Mouse (Mus musculus) embryonic facial prominence, embryonic 10.5 days (tissue): ENCODE measurements around the gene Accs. TPM values are rescaled to one million over a fixed set of nuclear protein-coding genes. Genes with fewer than 3 reads are reported as not detected.
A peak's percentile ranks its signal among the peaks of the same experiment; 100 is the strongest.

Experiments
- DNase-seq: peaks from one replicate; pipeline ENCODE4 v3.0.0-alpha.2; 2017; ENCODE audit warnings: low spot score
- H3K27ac ChIP-seq: fragments of 300-500 bp; sonication (generic); replicated peaks from 2 replicates; pipeline ENCODE4 v1.5.1; 2016; ENCODE audit warnings: mild to moderate bottlenecking
- H3K27me3 ChIP-seq: fragments of 300-500 bp; sonication (generic); replicated peaks from 2 replicates; pipeline ENCODE4 v1.6.1; 2016; ENCODE audit warnings: low read depth, mild to moderate bottlenecking; ENCODE audit not compliant: poor library complexity, severe bottlenecking
- H3K36me3 ChIP-seq: fragments of 300-500 bp; sonication (generic); replicated peaks from 2 replicates; pipeline ENCODE4 v1.6.1; 2016; ENCODE audit warnings: mild to moderate bottlenecking, moderate library complexity
- H3K4me1 ChIP-seq: fragments of 300-500 bp; sonication (generic); 2 replicates; pipeline ENCODE4 v1.6.1; 2016
- H3K4me3 ChIP-seq: fragments of 300-500 bp; sonication (generic); 2 replicates; pipeline ENCODE4 v1.5.1; 2016; ENCODE audit warnings: mild to moderate bottlenecking, moderate library complexity
- H3K9me3 ChIP-seq: fragments of 300-500 bp; sonication (generic); 2 replicates; pipeline ENCODE4 v1.6.1; 2016; ENCODE audit warnings: mild to moderate bottlenecking
- WGBS: fragments of 180-500 bp; shearing (Covaris S2); methylation state at CpG from one replicate; pipeline ENCODE4 v1.1.7; 2016; 5-methylcytosine and 5-hydroxymethylcytosine counted together
- polyA plus RNA-seq: library from polyadenylated mRNA; unstranded; fragments of >200 nt; fragmentation: Nextera tagmentation; extraction: Ambion mirVana; gene quantifications from 2 replicates; pipeline ENCODE4 v1.2.1, GENCODE M21; 2016

Accs gene
- 10.9 and 11.2 TPM in 2 replicates for polyA plus RNA-seq

DNA sequence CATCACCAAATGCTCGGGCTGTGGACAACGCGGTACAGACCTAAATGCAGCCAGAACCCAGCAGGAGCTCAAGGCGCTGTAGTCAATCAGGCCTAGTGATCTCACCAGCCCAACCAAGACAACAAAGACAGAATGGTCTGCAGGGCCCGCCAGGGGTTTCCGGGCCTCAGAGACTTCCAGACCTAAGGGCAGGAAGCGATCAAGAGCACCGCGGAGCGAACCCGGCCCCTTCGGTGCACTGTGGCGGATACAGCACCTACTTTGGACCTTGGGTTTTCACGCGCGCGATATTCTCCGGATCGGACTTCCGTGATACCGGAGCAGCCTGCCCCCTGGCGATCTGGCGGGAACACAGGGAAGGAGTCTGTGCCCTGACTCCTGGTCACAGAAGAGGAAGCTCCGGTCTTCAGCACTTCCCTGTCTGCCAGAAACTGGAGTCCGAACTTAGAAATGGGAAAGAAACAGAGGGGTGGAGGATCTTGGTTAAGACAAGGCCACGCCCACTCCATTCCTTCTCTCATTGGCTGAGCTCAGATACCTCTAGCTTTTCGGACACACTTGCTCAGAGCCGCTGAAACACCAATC is at the start of gene Accs:
Gene Accs (minus strand): TSS at position 439 of the 585 bp plus-strand sequence.
- peaks cover 34% of the 10 kb centered on the region for H3K36me3 ChIP-seq
- peaks cover 36% of the 10 kb centered on the region for H3K4me1 ChIP-seq
- H3K9me3 ChIP-seq, result no peaks in the 10 kb centered on the region
- DNase-seq, result peak; percentile 85
- H3K27ac ChIP-seq, result peak within 1 kb of the TSS; percentile 94
- H3K4me3 ChIP-seq, result peak within 1 kb of the TSS; percentile 77
- WGBS, result under 1% methylated on average over 28 of the region's 28 CpGs
- peaks cover 6% of the 10 kb centered on the region; the same call in 1 of the 2 replicates for H3K27me3 ChIP-seq

DNA sequence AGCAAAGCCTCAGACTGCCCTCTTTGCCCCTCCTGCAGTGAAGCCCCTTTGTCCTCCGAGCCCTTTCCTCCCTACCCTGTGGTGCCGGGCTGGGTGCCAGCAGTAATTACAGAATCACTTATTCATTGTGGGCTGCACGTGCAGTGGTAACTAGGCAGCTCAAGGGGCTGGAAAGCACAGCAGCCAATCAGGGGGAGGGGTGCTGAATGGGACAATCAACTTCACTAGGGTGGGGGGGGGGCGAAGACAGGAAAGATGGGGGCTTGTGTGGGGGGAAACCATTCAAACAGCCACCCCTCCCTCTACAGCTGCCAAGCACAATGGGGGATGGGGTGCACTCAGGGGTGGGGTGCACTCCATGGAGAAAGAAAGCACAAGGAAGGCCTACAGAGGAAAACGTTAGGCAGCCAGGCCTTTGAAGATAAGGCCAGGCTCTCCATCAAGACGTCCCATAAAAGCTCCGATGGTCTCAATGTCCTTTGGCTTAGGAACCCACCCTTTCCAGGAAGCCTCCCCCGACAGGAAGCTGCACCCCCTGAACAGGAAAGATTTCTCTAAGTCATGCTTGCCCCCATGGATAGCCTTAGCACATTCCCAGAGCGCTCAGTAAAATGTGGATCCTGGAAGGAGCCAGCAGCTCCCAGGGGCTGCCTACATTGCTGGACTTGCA is 42.0 kb upstream of the Accs start:
- Histone ChIP-seq H3K36me3 (no peaks in the 10 kb centered on the region), H3K4me3 (no peak overlapping the region), H3K27me3 (no peaks in the 10 kb centered on the region), H3K9me3 (no peaks in the 10 kb centered on the region), H3K4me1 (peaks cover 20% of the 10 kb centered on the region), H3K27ac (peak overlapping the region; percentile 49)
- DNase-seq, result peak; percentile 51
- WGBS, result 28% methylated on average over 9 of the region's 9 CpGs

DNA sequence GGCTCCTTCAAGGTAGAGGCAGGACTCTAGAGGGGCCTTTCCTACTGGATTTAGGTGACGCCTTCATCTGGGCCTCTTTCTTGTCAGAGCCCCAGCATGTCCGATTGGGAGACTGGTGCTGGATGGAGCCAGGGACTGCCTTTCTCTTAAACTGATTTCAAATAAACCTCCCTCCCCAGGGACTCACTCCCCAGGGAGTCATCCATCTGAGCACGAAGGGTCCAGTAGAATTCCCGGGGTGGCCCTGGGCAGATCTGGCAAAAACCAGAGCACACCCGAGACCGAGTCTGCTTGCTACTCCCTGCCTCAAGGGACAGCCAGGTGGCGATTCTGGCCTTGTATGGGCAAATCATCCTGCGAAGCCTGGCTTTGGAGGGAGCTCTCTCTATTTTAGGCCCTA is 40.4 kb upstream of the Accs start:
- no peak for DNase-seq
- 71% methylated on average over 8 of the region's 8 CpGs for WGBS
- H3K4me3 ChIP-seq, result no peak overlapping the region

DNA sequence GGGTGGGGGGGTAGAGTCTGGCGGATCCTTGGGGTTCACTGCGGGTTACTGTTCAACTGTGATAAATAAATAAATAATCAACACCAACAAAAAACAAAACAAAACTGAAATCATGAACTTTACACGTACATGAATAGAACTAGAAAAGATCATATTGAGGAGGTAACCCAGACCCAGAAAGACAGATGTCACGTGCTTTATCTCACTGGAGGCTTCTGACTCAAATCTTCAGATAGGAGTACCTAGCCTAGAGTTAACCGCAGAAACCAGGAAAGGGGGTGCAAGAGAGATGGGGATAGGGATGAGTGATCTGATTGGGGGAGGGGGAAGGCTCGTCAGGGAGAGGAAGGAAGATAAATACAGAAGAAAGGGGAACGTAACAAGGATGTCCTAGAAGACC is 39.3 kb upstream of the Accs start:
- Histone ChIP-seq H3K9me3 (no peaks in the 10 kb centered on the region), H3K27me3 (no peaks in the 10 kb centered on the region), H3K4me3 (no peak overlapping the region), H3K4me1 (peaks cover 20% of the 10 kb centered on the region), H3K36me3 (no peaks in the 10 kb centered on the region), H3K27ac (no peak overlapping the region)
- no peak for DNase-seq
- 86% methylated on average over 7 of the region's 7 CpGs for WGBS

More for the DNA sequence above, 40.4 kb upstream of the Accs start:
- H3K27me3 ChIP-seq, result no peaks in the 10 kb centered on the region
- H3K36me3 ChIP-seq, result no peaks in the 10 kb centered on the region
- H3K27ac ChIP-seq, result 0 out of 2 replicates have a peak overlapping the region, but pooled peaks have one; percentile 14
- no peaks in the 10 kb centered on the region for H3K9me3 ChIP-seq
- H3K4me1 ChIP-seq, result peaks cover 20% of the 10 kb centered on the region

DNA sequence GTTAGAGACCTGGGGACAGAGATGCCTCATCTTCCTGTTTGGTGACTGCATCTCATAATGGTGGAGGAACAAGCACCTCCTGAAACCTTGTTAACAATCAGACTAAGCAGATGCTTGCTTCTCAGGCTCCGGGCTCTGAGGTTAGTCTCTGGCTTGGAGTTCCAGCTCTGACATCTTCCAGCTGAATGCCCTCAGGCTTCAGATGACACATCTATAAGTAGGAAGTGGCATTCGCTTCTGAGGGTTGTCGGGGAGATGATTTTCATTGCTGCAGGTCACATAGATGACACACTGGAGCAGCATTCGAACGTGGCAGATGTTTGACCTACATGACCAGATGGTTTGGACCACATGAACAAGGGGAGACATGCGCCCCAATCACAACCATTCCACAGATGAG is 38.6 kb upstream of the Accs start:
- no peak overlapping the region for H3K4me3 ChIP-seq
- H3K27me3 ChIP-seq, result no peaks in the 10 kb centered on the region
- no peak overlapping the region for H3K27ac ChIP-seq
- no peaks in the 10 kb centered on the region for H3K36me3 ChIP-seq
- no peaks in the 10 kb centered on the region for H3K9me3 ChIP-seq
- peaks cover 20% of the 10 kb centered on the region for H3K4me1 ChIP-seq
- 85% methylated on average over 6 of the region's 6 CpGs for WGBS
- no peak for DNase-seq

DNA sequence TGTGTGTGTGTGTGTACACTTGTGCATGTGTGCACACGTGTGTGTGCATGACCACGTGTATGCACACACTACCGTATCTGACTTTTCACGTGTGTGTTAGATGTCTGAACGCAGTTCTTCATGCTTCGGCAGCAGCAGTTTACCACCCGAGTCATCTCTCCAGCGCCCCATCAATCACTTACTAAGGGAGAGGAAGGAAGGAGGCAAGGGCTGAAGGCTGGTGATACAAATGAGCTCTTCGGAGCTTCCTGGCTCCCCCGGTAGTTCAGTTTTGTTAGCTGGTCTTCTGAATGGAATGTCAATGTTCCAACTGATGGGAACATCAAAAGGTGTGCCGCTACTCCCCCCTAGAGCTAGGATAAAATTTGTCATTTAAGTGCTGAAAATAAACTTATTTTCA is 37.5 kb upstream of the Accs start:
- H3K4me1 ChIP-seq, result peaks cover 16% of the 10 kb centered on the region
- WGBS, result 87% methylated on average over 11 of the region's 11 CpGs
- no peaks in the 10 kb centered on the region for H3K36me3 ChIP-seq
- no peaks in the 10 kb centered on the region for H3K9me3 ChIP-seq
- no peaks in the 10 kb centered on the region for H3K27me3 ChIP-seq
- no peak overlapping the region for H3K27ac ChIP-seq
- no peak overlapping the region for H3K4me3 ChIP-seq
- no peak for DNase-seq

DNA sequence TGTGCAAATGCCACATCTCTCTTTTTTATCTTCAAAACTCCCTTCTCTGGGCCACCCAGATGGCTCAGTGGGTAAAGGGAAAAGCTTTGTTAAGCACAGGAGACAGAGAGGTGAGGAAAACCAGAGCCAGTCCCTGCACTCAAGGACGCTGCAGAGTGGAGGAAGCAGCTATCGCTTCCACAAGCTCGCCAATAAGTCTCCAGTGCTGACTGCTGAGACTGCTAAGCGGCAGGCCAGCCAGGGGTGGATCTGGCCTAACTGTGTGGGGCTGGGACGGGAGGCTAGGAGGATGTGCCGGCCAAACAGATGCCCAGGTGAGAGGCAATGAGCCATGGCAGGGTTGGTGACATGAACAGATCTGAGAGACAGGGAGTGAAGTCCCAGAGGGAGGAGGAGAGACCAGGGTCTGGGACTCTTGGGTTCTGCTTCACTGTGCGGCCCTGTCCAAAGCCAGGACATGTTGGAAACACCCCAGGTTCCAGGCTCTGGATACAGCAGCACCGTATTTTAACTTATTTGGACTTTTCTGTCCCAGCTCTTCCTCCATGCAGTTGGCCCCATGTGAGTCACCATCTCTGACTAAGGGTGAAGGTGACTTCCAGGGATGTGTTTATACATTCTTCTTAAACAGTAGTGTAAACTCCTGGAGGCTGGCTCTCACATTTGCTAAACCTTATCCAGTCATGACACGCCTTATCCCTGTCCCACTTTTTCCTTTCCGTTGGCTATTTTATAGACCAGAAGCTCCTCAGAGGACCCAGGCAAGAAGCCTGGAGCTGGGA is 36.5 kb upstream of the Accs start:
- no peaks in the 10 kb centered on the region for H3K27me3 ChIP-seq
- H3K36me3 ChIP-seq, result no peaks in the 10 kb centered on the region
- H3K27ac ChIP-seq, result no peak overlapping the region; the same call in 1 of the 2 replicates
- DNase-seq, result no peak
- peaks cover 12% of the 10 kb centered on the region for H3K4me1 ChIP-seq
- no peak overlapping the region for H3K4me3 ChIP-seq
- WGBS, result 63% methylated on average over 10 of the region's 10 CpGs
- H3K9me3 ChIP-seq, result no peaks in the 10 kb centered on the region

DNA sequence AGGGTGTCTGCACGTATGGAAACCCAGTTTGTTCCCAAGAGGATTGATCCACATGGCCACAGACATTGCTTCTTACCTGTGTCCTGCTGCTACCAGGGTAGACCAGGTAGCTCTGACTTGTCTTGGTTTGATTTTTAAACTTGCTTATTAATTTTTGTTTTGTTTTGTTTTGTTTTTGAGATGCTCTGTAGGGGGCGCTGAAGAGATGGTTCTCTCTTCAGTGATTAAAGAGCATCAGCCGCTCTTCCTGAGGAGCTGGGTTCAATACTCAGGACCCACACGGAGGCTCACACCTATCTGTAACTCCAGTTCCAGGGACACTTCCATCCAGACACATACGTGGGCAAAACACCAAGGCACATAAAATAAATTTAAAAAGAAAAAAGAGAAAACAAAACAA is 33.3 kb upstream of the Accs start:
- 55% methylated on average over 5 of the region's 5 CpGs for WGBS
- 0 out of 2 replicates have a peak, but pooled peaks cover 6% of the 10 kb centered on the region for H3K4me1 ChIP-seq
- no peaks in the 10 kb centered on the region for H3K36me3 ChIP-seq
- no peak overlapping the region for H3K27ac ChIP-seq
- no peak for DNase-seq
- no peak overlapping the region for H3K4me3 ChIP-seq
- no peaks in the 10 kb centered on the region for H3K9me3 ChIP-seq
- H3K27me3 ChIP-seq, result no peaks in the 10 kb centered on the region

DNA sequence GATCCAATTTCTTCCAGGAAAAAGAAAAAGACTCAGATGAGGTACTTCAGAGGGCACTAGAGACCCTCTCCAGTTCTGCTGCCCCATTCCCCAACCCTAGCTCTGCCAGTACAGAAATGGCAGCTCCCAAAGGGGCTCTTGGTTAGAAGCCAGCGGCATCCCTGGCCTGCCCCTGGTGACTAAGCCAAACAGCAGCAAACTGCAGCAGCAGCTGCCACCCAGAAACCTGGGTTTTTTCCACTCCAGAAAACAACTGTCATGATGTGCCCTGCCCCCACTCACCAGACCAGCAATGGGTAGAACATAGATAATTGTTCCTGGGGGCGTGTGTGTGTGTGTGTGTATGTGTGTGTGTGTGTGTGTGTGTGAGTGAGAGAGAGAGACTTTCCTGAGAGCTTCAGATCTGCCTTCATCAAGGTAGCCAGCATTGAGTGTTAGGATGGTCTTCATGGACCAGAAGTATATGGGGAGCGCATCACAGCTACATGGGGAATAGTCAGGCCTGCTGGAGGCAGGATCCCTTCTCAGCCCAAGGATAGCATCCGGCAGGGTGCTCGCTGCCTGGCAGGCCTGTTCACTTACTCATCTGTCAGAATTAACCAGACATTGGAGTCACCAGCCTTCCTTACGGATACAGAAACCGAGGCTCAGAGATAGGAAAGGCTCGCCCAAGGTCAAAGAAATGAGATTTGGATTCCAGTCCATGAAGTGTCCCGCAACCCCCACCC is 32.1 kb upstream of the Accs start:
- H3K4me1 ChIP-seq, result 0 out of 2 replicates have a peak, but pooled peaks cover 6% of the 10 kb centered on the region
- H3K4me3 ChIP-seq, result no peak overlapping the region
- H3K27me3 ChIP-seq, result no peaks in the 10 kb centered on the region
- H3K9me3 ChIP-seq, result no peaks in the 10 kb centered on the region
- no peak overlapping the region for H3K27ac ChIP-seq
- no peaks in the 10 kb centered on the region for H3K36me3 ChIP-seq
- WGBS, result 88% methylated on average over 9 of the region's 9 CpGs
- DNase-seq, result no peak

DNA sequence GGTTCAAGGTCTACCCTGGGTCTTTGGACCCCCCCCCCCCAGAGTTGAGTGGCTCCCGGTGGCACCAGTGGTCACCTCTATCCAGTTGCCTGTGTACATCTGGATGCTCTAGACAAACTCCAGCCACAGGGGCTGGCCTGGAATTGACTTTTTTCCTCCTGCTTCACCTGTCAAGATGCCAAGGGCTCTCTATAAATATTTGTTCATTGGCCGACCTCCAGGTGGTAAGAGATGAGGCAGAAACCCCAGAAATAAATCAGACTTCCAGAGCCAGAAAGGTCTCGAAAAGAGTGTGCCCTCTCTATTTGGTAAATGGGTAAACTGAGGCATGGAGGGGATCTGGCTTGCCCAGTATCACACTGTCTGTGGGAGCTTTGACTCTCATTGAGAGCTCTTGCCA is 31.2 kb upstream of the Accs start:
- H3K9me3 ChIP-seq, result no peaks in the 10 kb centered on the region
- WGBS, result 86% methylated on average over 3 of the region's 3 CpGs
- no peak for DNase-seq

DNA sequence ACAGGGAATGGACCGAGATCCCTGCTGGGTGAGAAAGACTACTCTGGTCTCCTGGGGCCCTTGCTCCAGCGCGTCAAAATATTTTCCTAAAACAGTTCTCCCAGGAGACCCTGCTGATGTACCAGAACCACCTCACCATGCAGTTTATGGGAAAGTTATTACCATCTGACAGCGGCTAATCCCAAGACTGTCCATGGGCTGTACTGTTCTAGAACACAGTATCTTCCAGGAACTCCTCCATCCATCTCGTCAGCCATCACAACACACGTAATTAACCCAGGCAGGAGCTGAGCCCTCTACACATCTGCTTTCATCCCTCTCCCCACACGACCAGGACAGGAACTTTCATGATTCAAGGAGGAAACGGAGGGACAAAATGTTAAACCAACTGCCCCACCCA is 30.7 kb upstream of the Accs start:
- no peak overlapping the region for H3K4me3 ChIP-seq
- no peak for DNase-seq
- H3K27me3 ChIP-seq, result no peaks in the 10 kb centered on the region
- no peaks in the 10 kb centered on the region for H3K9me3 ChIP-seq
- 64% methylated on average over 8 of the region's 8 CpGs for WGBS
- no peak overlapping the region for H3K27ac ChIP-seq
- 0 out of 2 replicates have a peak, but pooled peaks cover 6% of the 10 kb centered on the region for H3K4me1 ChIP-seq
- H3K36me3 ChIP-seq, result no peaks in the 10 kb centered on the region

More for the DNA sequence above, 31.2 kb upstream of the Accs start:
- Histone ChIP-seq H3K36me3 (no peaks in the 10 kb centered on the region), H3K27me3 (no peaks in the 10 kb centered on the region), H3K27ac (no peak overlapping the region), H3K4me1 (0 out of 2 replicates have a peak, but pooled peaks cover 6% of the 10 kb centered on the region), H3K4me3 (no peak overlapping the region)

DNA sequence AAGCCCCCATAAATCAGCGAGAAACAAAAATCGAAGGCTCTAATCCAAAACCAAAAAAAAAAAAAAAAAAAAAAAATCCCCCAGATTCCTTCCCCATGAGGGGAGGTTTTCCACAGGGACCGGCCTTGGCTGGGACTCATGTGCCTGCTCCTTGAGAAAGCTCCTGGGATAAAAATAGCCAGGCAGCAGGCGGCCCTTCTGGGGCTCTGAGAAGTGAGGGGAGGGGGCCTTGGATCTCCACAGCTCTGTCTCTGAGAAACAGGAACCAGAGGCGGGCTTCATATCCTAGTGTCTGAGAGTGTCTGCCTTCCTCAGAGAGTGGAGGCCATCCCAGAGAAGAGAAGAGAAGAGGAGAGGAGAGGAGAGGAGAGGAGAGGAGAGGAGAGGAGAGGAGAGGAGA is 27.3 kb upstream of the Accs start:
- WGBS, result 62% methylated on average over 5 of the region's 5 CpGs
- no peak overlapping the region for H3K4me3 ChIP-seq
- H3K36me3 ChIP-seq, result no peaks in the 10 kb centered on the region
- no peaks in the 10 kb centered on the region for H3K27me3 ChIP-seq
- no peak for DNase-seq
- no peaks in the 10 kb centered on the region for H3K9me3 ChIP-seq
- H3K4me1 ChIP-seq, result peaks cover 26% of the 10 kb centered on the region
- H3K27ac ChIP-seq, result no peak overlapping the region
